Mouse (Mus musculus): Measurements from ENCODE around the gene Fam102a. TPM values are rescaled to one million over a fixed set of nuclear protein-coding genes. Genes with fewer than 3 reads are reported as not detected.
A peak's percentile ranks its signal among the peaks of the same experiment; 100 is the strongest.

The Fam102a gene
- polyA plus RNA-seq, 1 experiment from 2014 or later: 7.6 TPM

- no peak for ATAC-seq
- Histone ChIP-seq H3K27ac (ENCODE audit: low read length) (no peak overlapping the region), H3K27me3 (replicated peaks; ENCODE audit: control insufficient read depth, insufficient read depth, low read length) (no peaks in the 10 kb centered on the region), H3K36me3 (ENCODE audit: control insufficient read depth, insufficient read depth, low read length) (no peaks in the 10 kb centered on the region), H3K4me1 (ENCODE audit: control insufficient read depth, insufficient read depth, low read length) (peaks cover 14% of the 10 kb centered on the region), H3K4me3 (ENCODE audit: low read length) (no peak overlapping the region), H3K9me3 (ENCODE audit: control insufficient read depth, low read length) (no peaks in the 10 kb centered on the region), H3K9ac (ENCODE audit: low read depth, low read length) (no peak overlapping the region), H3K4me2 (ENCODE audit: low read depth, low read length) (no peak overlapping the region)
- whole genome bisulfite sequencing: 87% methylated on average over 13 of the region's 13 CpGs
These were observed 61.6 kb downstream of the Fam102a start for GRCm38 (mm10) chr2:32596725-32597124.

DNA sequence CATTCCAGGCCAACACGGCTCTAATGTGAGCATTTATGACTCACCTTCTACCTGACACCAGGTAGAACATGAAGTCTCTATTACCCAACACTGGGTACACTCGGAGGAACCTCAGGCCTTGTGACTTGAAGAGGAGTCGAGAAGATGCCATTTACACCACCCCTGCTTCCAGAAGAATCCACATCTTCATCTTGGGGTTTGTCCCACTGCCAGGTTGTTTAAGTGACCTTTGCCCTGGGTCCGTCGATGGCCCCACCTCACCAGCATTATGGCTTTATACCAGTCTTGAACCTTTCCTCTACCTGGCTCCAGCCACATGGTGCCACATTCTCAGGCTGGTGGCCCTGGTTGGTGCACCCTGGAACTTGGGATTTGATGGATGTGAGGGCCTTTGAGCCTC lies 62.1 kb downstream of the Fam102a start:
- no peak overlapping the region for H3K27ac ChIP-seq (ENCODE audit: low read length)
- H3K27me3 ChIP-seq (replicated peaks; ENCODE audit: control insufficient read depth, insufficient read depth, low read length): no peaks in the 10 kb centered on the region
- ATAC-seq: no peak
- H3K4me2 ChIP-seq (ENCODE audit: low read depth, low read length): no peak overlapping the region
- WGBS: 79% methylated on average over 5 of the region's 5 CpGs
- H3K4me1 ChIP-seq (ENCODE audit: control insufficient read depth, insufficient read depth, low read length): peaks cover 16% of the 10 kb centered on the region
- no peaks in the 10 kb centered on the region for H3K9me3 ChIP-seq (ENCODE audit: control insufficient read depth, low read length)
- H3K4me3 ChIP-seq (ENCODE audit: low read length): no peak overlapping the region
- H3K9ac ChIP-seq (ENCODE audit: low read depth, low read length): no peak overlapping the region
- H3K36me3 ChIP-seq (ENCODE audit: control insufficient read depth, insufficient read depth, low read length): no peaks in the 10 kb centered on the region

- ATAC-seq: no peak
- Histone ChIP-seq H3K27ac (ENCODE audit: low read length) (no peak overlapping the region), H3K27me3 (replicated peaks; ENCODE audit: control insufficient read depth, insufficient read depth, low read length) (no peaks in the 10 kb centered on the region), H3K36me3 (ENCODE audit: control insufficient read depth, insufficient read depth, low read length) (no peaks in the 10 kb centered on the region), H3K9ac (ENCODE audit: low read depth, low read length) (no peak overlapping the region), H3K4me1 (ENCODE audit: control insufficient read depth, insufficient read depth, low read length) (peaks cover 20% of the 10 kb centered on the region), H3K4me2 (ENCODE audit: low read depth, low read length) (no peak overlapping the region), H3K4me3 (ENCODE audit: low read length) (no peak overlapping the region), H3K9me3 (ENCODE audit: control insufficient read depth, low read length) (no peaks in the 10 kb centered on the region)
- WGBS: 83% methylated on average over 5 of the region's 5 CpGs
These were observed 62.6 kb downstream of the Fam102a start for GRCm38 (mm10) chr2:32597699-32598098.

DNA sequence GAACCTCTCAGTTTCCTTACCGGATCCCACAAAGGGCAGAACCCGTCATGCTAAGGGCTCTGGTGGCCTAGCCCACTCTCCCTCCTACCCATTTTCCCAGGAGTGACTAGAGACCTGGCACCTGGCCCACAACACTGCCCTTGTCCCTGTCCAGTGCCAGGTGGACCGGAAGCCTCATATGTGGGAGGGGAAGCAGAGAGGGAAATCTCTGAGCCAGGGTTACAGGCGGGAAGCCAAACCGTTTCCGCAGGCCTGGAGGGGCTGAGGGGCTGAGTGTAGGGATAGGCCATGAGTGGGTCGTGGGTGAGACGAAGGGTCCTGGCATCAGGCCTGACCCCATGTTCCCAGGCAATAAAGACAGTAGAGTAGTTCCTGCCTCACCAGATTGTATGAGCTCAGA lies 63.4 kb downstream of the Fam102a start:
- no peak overlapping the region for H3K9ac ChIP-seq (ENCODE audit: low read depth, low read length)
- H3K9me3 ChIP-seq (ENCODE audit: control insufficient read depth, low read length): no peaks in the 10 kb centered on the region
- H3K36me3 ChIP-seq (ENCODE audit: control insufficient read depth, insufficient read depth, low read length): no peaks in the 10 kb centered on the region
- no peak for ATAC-seq
- H3K27me3 ChIP-seq (replicated peaks; ENCODE audit: control insufficient read depth, insufficient read depth, low read length): no peaks in the 10 kb centered on the region
- no peak overlapping the region for H3K4me2 ChIP-seq (ENCODE audit: low read depth, low read length)
- H3K4me1 ChIP-seq (ENCODE audit: control insufficient read depth, insufficient read depth, low read length): peaks cover 20% of the 10 kb centered on the region
- 80% methylated on average over 8 of the region's 8 CpGs for WGBS
- H3K4me3 ChIP-seq (ENCODE audit: low read length): no peak overlapping the region
- no peak overlapping the region for H3K27ac ChIP-seq (ENCODE audit: low read length)

- 89% methylated on average over 3 of the region's 3 CpGs for WGBS
- ATAC-seq: no peak
These were observed 64.3 kb downstream of the Fam102a start, which contains the start of gene St6galnac6 for GRCm38 (mm10) chr2:32599409-32599808. Gene St6galnac6 (plus strand): TSS chr2:32599709.

GRCm38 (mm10) chr2:32601417-32602065 lies 66.4 kb downstream of the Fam102a start:
- H3K36me3 ChIP-seq (ENCODE audit: control insufficient read depth, insufficient read depth, low read length): no peaks in the 10 kb centered on the region
- peaks cover 20% of the 10 kb centered on the region for H3K4me1 ChIP-seq (ENCODE audit: control insufficient read depth, insufficient read depth, low read length)

More at GRCm38 (mm10) chr2:32599409-32599808, 64.3 kb downstream of the Fam102a start, which contains the start of gene St6galnac6:
- Histone ChIP-seq H3K4me2 (ENCODE audit: low read depth, low read length) (no peak within 1 kb of the TSS), H3K9me3 (ENCODE audit: control insufficient read depth, low read length) (no peaks in the 10 kb centered on the region), H3K9ac (ENCODE audit: low read depth, low read length) (no peak within 1 kb of the TSS), H3K4me3 (ENCODE audit: low read length) (no peak within 1 kb of the TSS), H3K4me1 (ENCODE audit: control insufficient read depth, insufficient read depth, low read length) (peaks cover 20% of the 10 kb centered on the region), H3K36me3 (ENCODE audit: control insufficient read depth, insufficient read depth, low read length) (no peaks in the 10 kb centered on the region), H3K27me3 (replicated peaks; ENCODE audit: control insufficient read depth, insufficient read depth, low read length) (no peaks in the 10 kb centered on the region), H3K27ac (ENCODE audit: low read length) (no peak within 1 kb of the TSS)

DNA sequence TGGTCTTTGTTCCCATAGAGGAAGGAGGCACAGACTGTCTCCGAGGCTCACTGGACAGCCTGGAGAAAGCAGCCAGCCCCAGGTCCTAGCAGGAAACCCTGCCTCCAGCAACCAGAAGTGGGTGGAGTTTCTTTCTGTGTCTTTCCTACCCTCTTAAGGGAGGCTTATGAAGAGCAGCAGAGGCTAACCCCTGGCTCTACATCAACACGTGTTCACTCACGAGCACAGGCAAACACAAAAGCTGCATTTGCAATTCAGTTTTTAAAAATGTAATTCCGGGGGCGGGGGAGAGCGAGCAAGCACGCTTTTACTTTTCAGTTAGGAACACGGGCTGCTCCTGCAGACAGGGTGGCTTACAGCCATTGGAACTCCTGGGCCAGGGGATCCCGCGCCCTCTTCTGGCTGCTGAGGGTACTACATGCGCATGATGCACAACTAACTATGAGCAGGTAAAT lies 67.5 kb downstream of the Fam102a start:
- WGBS: 5% methylated on average over 11 of the region's 11 CpGs

More at GRCm38 (mm10) chr2:32601417-32602065, 66.4 kb downstream of the Fam102a start:
- 40% methylated on average over 8 of the region's 8 CpGs for WGBS
- H3K4me3 ChIP-seq (ENCODE audit: low read length): no peak overlapping the region
- no peak overlapping the region for H3K4me2 ChIP-seq (ENCODE audit: low read depth, low read length)
- H3K27me3 ChIP-seq (replicated peaks; ENCODE audit: control insufficient read depth, insufficient read depth, low read length): no peaks in the 10 kb centered on the region
- ATAC-seq: peak; percentile 58
- no peak overlapping the region for H3K9ac ChIP-seq (ENCODE audit: low read depth, low read length)
- no peak overlapping the region for H3K27ac ChIP-seq (ENCODE audit: low read length)
- H3K9me3 ChIP-seq (ENCODE audit: control insufficient read depth, low read length): peaks cover 3% of the 10 kb centered on the region; the same call in 1 of the 2 replicates

DNA sequence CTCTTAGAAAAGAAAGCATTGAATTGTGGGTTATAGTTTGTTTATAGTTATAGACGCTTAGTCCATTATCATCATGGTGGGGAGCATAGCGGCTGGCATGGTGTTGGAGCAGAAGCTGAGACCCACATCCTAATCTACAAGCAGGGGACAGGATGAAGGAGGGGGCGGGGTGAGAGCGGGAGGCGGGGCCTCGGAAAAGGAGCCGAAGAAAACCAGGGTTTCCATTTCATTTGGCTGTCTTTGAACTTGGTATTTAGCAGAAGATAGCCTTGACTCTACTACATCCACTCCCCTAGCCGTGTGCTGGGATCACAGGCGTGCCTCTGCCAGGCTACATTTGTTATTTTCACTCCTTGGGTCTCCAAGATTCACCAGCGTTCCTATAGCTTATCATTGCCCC lies 69.5 kb downstream of the Fam102a start:
- Histone ChIP-seq H3K9ac (ENCODE audit: low read depth, low read length) (no peak overlapping the region), H3K9me3 (ENCODE audit: control insufficient read depth, low read length) (peaks cover 3% of the 10 kb centered on the region; the same call in 1 of the 2 replicates), H3K4me3 (ENCODE audit: low read length) (no peak overlapping the region), H3K4me2 (ENCODE audit: low read depth, low read length) (no peak overlapping the region), H3K36me3 (ENCODE audit: control insufficient read depth, insufficient read depth, low read length) (no peaks in the 10 kb centered on the region), H3K4me1 (ENCODE audit: control insufficient read depth, insufficient read depth, low read length) (peaks cover 31% of the 10 kb centered on the region), H3K27me3 (replicated peaks; ENCODE audit: control insufficient read depth, insufficient read depth, low read length) (no peaks in the 10 kb centered on the region), H3K27ac (ENCODE audit: low read length) (no peak overlapping the region)
- no peak for ATAC-seq
- 50% methylated on average over 10 of the region's 10 CpGs for WGBS

More for the DNA sequence above, 67.5 kb downstream of the Fam102a start:
- Histone ChIP-seq H3K9ac (ENCODE audit: low read depth, low read length) (peak overlapping the region; percentile 54), H3K27me3 (replicated peaks; ENCODE audit: control insufficient read depth, insufficient read depth, low read length) (no peaks in the 10 kb centered on the region), H3K9me3 (ENCODE audit: control insufficient read depth, low read length) (peaks cover 3% of the 10 kb centered on the region; the same call in 1 of the 2 replicates), H3K4me3 (ENCODE audit: low read length) (peak overlapping the region; percentile 41), H3K27ac (ENCODE audit: low read length) (peak overlapping the region; percentile 37; the same call in 1 of the 2 replicates), H3K4me1 (ENCODE audit: control insufficient read depth, insufficient read depth, low read length) (peaks cover 17% of the 10 kb centered on the region), H3K36me3 (ENCODE audit: control insufficient read depth, insufficient read depth, low read length) (no peaks in the 10 kb centered on the region), H3K4me2 (ENCODE audit: low read depth, low read length) (peak overlapping the region; percentile 52)
- peak; percentile 64 for ATAC-seq

DNA sequence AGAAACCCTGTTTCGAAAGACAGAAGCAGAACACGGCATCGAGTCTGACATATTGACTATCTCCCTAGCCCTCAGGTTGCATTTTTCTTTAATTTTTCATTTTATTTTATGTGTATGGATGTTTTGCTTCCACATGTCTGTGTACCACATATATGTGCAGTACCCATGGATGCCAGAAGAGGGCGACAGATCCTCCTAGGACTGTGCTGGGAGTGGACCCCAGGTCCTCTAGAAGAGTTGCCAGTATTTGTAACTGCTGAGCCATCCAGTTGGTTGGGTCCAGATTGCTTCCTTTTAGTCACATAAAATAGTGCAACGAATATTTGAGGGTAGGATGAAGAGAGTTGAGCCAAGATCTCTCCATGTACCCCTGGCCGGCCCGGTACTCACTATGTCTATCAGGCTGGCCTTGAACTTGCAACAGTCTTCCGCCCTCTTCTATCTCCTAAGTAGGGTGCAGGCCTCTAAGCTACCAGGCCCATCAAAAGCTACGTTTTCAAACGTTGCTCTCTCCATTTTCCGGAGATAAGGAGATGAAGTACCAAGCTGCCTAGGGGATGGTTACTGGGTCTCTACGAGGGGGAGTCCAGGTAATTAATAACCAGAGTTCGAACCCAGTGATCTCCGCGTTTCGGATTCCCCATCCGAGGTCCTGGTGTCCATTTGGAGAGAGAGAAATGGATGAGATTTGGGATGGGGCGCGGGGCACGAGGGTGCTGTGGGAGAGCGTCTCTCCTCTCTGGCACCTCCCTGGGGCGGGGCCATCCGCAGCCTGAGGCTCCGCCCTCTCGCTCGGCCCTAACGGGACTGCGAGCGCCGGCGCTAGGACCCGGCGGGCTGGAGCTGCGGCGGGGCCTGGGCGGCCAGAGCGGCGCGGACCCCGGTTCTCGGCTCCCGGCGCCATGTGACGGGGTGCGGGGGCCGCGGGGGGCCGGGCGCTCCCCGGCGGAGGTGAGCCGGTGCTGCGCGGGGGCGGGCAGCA lies 71.3 kb downstream of the Fam102a start:
- H3K9me3 ChIP-seq (ENCODE audit: control insufficient read depth, low read length): peaks cover 3% of the 10 kb centered on the region; the same call in 1 of the 2 replicates
- ATAC-seq: peak; percentile 72
- no peaks in the 10 kb centered on the region for H3K36me3 ChIP-seq (ENCODE audit: control insufficient read depth, insufficient read depth, low read length)
- H3K4me2 ChIP-seq (ENCODE audit: low read depth, low read length): peak overlapping the region; percentile 82
- WGBS: 12% methylated on average over 53 of the region's 55 CpGs
- peaks cover 38% of the 10 kb centered on the region for H3K4me1 ChIP-seq (ENCODE audit: control insufficient read depth, insufficient read depth, low read length)
- H3K9ac ChIP-seq (ENCODE audit: low read depth, low read length): peak overlapping the region; percentile 83
- peak overlapping the region; percentile 20 for H3K27ac ChIP-seq (ENCODE audit: low read length)
- no peaks in the 10 kb centered on the region for H3K27me3 ChIP-seq (replicated peaks; ENCODE audit: control insufficient read depth, insufficient read depth, low read length)
- peak overlapping the region; percentile 80 for H3K4me3 ChIP-seq (ENCODE audit: low read length)
